Mouse (Mus musculus) left cerebral cortex, postnatal 36 days (tissue): Measurements from ENCODE around the gene Ppp1r3a. TPM values are rescaled to one million over a fixed set of nuclear protein-coding genes. Genes with fewer than 3 reads are reported as not detected.

Experiments used
- total RNA-seq, 2 experiments: library from RNA; stranded (reverse); gene quantifications; 2 replicates each; pipeline ENCODE4 v1.2.3; 2021

Gene Ppp1r3a
- total RNA-seq, 2 experiments from 2014 or later, result not detected

Other genes with a start within 250 kb of the Ppp1r3a start
- 10 to 100 TPM; 10.3 to 17.7 TPM for gene Foxp2, start 146.1 kb upstream of the Ppp1r3a start, total RNA-seq